Mouse (Mus musculus) heart, postnatal 4 days (tissue): Measurements from ENCODE around the gene Pnkd. TPM values are rescaled to one million over a fixed set of nuclear protein-coding genes. Genes with fewer than 3 reads are reported as not detected.

Experiments used
- DNase-seq: peaks from one replicate; pipeline ENCODE4 v3.0.0; 2021
- total RNA-seq, 2 experiments: library from RNA; stranded (reverse); gene quantifications; 2 replicates each; pipeline ENCODE4 v1.2.3; 2021

Pnkd gene
- 100 to 1,000 TPM; 198 to 211 TPM for total RNA-seq

GRCm38 (mm10) chr1:74284543-74285160 lies at the start of gene Pnkd, which contains the start of gene Aamp:
Gene Pnkd, plus strand, starts transcription at chr1:74284930.
Gene Aamp, minus strand, starts transcription at chr1:74284738.
- peak; percentile 100 for DNase-seq

GRCm38 (mm10) chr1:74235938-74236589 lies 48.7 kb upstream of the Pnkd start, which contains the start of gene Arpc2:
Gene Arpc2, plus strand, starts transcription at chr1:74236084.
- DNase-seq: peak; percentile 97

- DNase-seq: no peak
Observed at GRCm38 (mm10) chr1:74236590-74237317, 48.0 kb upstream of the Pnkd start.

- no peak for DNase-seq
Observed at GRCm38 (mm10) chr1:74237671-74238070, 47.1 kb upstream of the Pnkd start.

GRCm38 (mm10) chr1:74238136-74238535 lies 46.6 kb upstream of the Pnkd start:
- no peak for DNase-seq

- no peak for DNase-seq
Observed at GRCm38 (mm10) chr1:74239162-74239561, 45.6 kb upstream of the Pnkd start.

- peak; percentile 35 for DNase-seq
Observed at GRCm38 (mm10) chr1:74239618-74240017, 45.1 kb upstream of the Pnkd start.

- DNase-seq: peak; percentile 51
Observed at GRCm38 (mm10) chr1:74240311-74240710, 44.4 kb upstream of the Pnkd start.

- DNase-seq: no peak
Observed at GRCm38 (mm10) chr1:74240832-74241231, 43.9 kb upstream of the Pnkd start.

- DNase-seq: no peak
Observed at GRCm38 (mm10) chr1:74245525-74245924, 39.2 kb upstream of the Pnkd start.

- peak; percentile 50 for DNase-seq
Observed at GRCm38 (mm10) chr1:74248799-74249198, 35.9 kb upstream of the Pnkd start.

- DNase-seq: peak; percentile 17
Observed at GRCm38 (mm10) chr1:74249331-74249980, 35.3 kb upstream of the Pnkd start.

- no peak for DNase-seq
Observed at GRCm38 (mm10) chr1:74250096-74250495, 34.6 kb upstream of the Pnkd start.

GRCm38 (mm10) chr1:74255704-74256345 lies 28.9 kb upstream of the Pnkd start:
- no peak for DNase-seq

- DNase-seq: peak; percentile 54
Observed at GRCm38 (mm10) chr1:74256782-74257181, 27.9 kb upstream of the Pnkd start.

GRCm38 (mm10) chr1:74262510-74262909 lies 22.2 kb upstream of the Pnkd start:
- DNase-seq: no peak

- DNase-seq: no peak
Observed at GRCm38 (mm10) chr1:74268750-74269149, 16.0 kb upstream of the Pnkd start.

- peak; percentile 62 for DNase-seq
Observed at GRCm38 (mm10) chr1:74271659-74272058, 13.1 kb upstream of the Pnkd start.

- DNase-seq: no peak
Observed at GRCm38 (mm10) chr1:74275015-74275414, 9.7 kb upstream of the Pnkd start.

- DNase-seq: no peak
Observed at GRCm38 (mm10) chr1:74277041-74277440, 7.7 kb upstream of the Pnkd start.

GRCm38 (mm10) chr1:74277883-74278537 lies 6.7 kb upstream of the Pnkd start:
- DNase-seq: no peak

GRCm38 (mm10) chr1:74278538-74278937 lies 6.2 kb upstream of the Pnkd start, which contains the start of gene Gpbar1:
Gene Gpbar1, plus strand, starts transcription at chr1:74278550.
- no peak for DNase-seq
